Mouse (Mus musculus) E14TG2a.4 (cell line): ENCODE results near the gene Gm572.

Experiments used
- CTCF ChIP-seq: conservative IDR thresholded peaks from 2 replicates; pipeline ENCODE4 v1.5.1; 2014; ENCODE audit warnings: low read length
- POU5F1 ChIP-seq: IDR thresholded peaks from 2 replicates; pipeline ENCODE4 v1.6.1; 2014; ENCODE audit warnings: low read length, borderline replicate concordance

DNA sequence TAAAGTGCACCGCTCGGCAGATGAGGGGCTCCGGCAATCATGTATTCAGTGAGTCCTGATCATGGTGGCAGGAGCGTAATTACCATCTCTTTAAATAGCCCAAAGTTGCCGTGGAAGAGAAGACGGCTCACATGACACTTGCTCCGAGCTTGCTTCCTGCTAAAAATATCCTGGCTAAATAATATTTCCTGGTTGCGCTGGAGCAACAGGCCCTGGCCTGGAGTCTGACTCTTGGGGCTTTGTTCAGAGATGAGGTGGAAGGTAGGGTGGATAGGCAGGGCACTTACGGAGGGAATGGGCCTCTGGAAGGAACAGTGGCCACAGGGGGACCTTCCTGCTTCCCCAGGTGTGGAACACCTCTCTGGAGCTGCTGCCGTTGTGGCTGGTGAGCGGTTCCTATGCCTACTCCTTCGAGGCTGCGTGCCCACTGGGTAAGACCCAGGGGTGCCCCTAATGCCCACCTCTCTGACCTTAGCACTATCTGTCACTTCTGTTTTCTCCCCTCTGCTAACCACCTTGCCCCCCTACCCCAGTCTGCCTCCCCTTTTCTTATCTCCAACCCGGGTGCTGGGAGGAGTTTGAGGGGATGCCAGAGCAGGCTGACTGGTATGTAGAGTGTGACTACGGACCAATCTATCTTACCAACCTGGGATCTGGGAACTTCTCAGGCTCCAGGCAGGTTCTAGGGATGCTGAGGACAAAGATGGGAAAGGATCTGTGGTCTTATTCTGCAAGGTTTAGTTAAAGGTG lies 24.1 kb downstream of the Gm572 start:
- TF ChIP-seq CTCF (no peak), POU5F1 (no peak)
